Mouse (Mus musculus): Measurements from ENCODE around the gene Gatc.
"Not testable (repeated sequence)": the region's sequence is repeated elsewhere in the genome, so short reads cannot be mapped to it uniquely, and the experiment has no call there.

The Gatc gene

GRCm38 (mm10) chr5:115340577-115341313 is at the start of gene Gatc, which contains the start of gene Triap1:
Gene Gatc (minus strand): TSS chr5:115341178.
Gene Triap1 (plus strand): TSS chr5:115341225.
- DNase-seq (ENCODE audit: low read depth, low spot score) = peak; percentile 94

GRCm38 (mm10) chr5:115378882-115379281 is 37.9 kb upstream of the Gatc start:
- DNase-seq (ENCODE audit: low read depth, low spot score) = not testable (repeated sequence)

GRCm38 (mm10) chr5:115375436-115375835 is 34.5 kb upstream of the Gatc start:
- DNase-seq (ENCODE audit: low read depth, low spot score) = no peak

- DNase-seq (ENCODE audit: low read depth, low spot score) = no peak
Measured at GRCm38 (mm10) chr5:115374204-115374820, 33.3 kb upstream of the Gatc start.

- no peak for DNase-seq (ENCODE audit: low read depth, low spot score)
Measured at GRCm38 (mm10) chr5:115373441-115374203, 32.6 kb upstream of the Gatc start.

GRCm38 (mm10) chr5:115371736-115372135 is 30.8 kb upstream of the Gatc start:
- DNase-seq (ENCODE audit: low read depth, low spot score) = no peak

GRCm38 (mm10) chr5:115364782-115365181 is 23.8 kb upstream of the Gatc start:
- DNase-seq (ENCODE audit: low read depth, low spot score) = no peak

- no peak for DNase-seq (ENCODE audit: low read depth, low spot score)
Measured at GRCm38 (mm10) chr5:115362819-115363714, 22.1 kb upstream of the Gatc start.

- DNase-seq (ENCODE audit: low read depth, low spot score) = no peak
Measured at GRCm38 (mm10) chr5:115362216-115362615, 21.2 kb upstream of the Gatc start.

- DNase-seq (ENCODE audit: low read depth, low spot score) = no peak
Measured at GRCm38 (mm10) chr5:115359851-115360372, 18.9 kb upstream of the Gatc start.

- no peak for DNase-seq (ENCODE audit: low read depth, low spot score)
Measured at GRCm38 (mm10) chr5:115359438-115359837, 18.5 kb upstream of the Gatc start.

- DNase-seq (ENCODE audit: low read depth, low spot score) = peak; percentile 86
Measured at GRCm38 (mm10) chr5:115358872-115359271, 17.9 kb upstream of the Gatc start.

- no peak for DNase-seq (ENCODE audit: low read depth, low spot score)
Measured at GRCm38 (mm10) chr5:115355070-115355469, 14.1 kb upstream of the Gatc start.

GRCm38 (mm10) chr5:115351348-115351747 is 10.4 kb upstream of the Gatc start:
- peak; percentile 27 for DNase-seq (ENCODE audit: low read depth, low spot score)

GRCm38 (mm10) chr5:115349225-115349555 is 8.2 kb upstream of the Gatc start:
- no peak for DNase-seq (ENCODE audit: low read depth, low spot score)

GRCm38 (mm10) chr5:115348546-115349224 is 7.7 kb upstream of the Gatc start, which contains the start of gene Cox6a1:
Gene Cox6a1 (minus strand): TSS chr5:115348981.
- peak; percentile 100 for DNase-seq (ENCODE audit: low read depth, low spot score)

GRCm38 (mm10) chr5:115347564-115347963 is 6.6 kb upstream of the Gatc start:
- peak; percentile 92 for DNase-seq (ENCODE audit: low read depth, low spot score)

- DNase-seq (ENCODE audit: low read depth, low spot score) = no peak
Measured at GRCm38 (mm10) chr5:115341314-115342165, 562 bp upstream of the Gatc start.

GRCm38 (mm10) chr5:115340007-115340406 is 971 bp downstream of the Gatc start:
- no peak for DNase-seq (ENCODE audit: low read depth, low spot score)

GRCm38 (mm10) chr5:115333626-115334025 is 7.4 kb downstream of the Gatc start:
- DNase-seq (ENCODE audit: low read depth, low spot score) = no peak

Data from CD4-positive, CD25-positive, alpha-beta regulatory T cell, adult 2 months (primary cell).